Mouse (Mus musculus) T-helper 17 cell (primary cell): ENCODE results near the gene Lig1.

Experiments used
- in situ Hi-C, 2 experiments: fragments of 300-600 bp; cut with MboI, MseI; formaldehyde crosslinking; loops; 1 replicate in 1 of 2; 2 replicates in 1 of 2; pipeline ENCODE4 v1.15.1; 2025; ENCODE audit warnings: high pct_unique_total_duplicates in 2 of 2

Gene Lig1

DNA sequence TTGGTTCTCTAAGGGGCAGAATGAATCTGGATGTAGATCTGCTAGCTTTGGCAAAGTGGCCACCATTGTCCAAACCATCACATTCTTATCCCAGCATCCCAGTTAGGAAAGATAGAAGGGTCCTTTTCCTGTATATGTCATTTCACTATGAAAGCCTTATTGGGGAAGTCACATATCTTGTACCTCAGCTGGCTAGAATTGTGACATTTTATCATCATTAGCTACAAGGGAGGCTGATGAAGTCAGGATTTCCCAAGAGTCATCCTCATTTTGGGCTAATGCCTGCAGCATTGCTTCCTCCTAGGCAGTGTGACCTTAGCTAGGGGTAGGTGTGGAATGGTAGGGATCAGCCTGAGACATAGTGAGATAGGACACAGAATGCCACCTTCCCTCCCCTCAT lies 26.3 kb downstream of the Lig1 start:
- in situ Hi-C loops, result no loop called here

- in situ Hi-C loops, result no loop called here
Measured at GRCm38 (mm10) chr7:13309407-13309806, 32.3 kb downstream of the Lig1 start.

GRCm38 (mm10) chr7:13310493-13311199 lies 33.6 kb downstream of the Lig1 start:
- in situ Hi-C loops, result no loop called here

DNA sequence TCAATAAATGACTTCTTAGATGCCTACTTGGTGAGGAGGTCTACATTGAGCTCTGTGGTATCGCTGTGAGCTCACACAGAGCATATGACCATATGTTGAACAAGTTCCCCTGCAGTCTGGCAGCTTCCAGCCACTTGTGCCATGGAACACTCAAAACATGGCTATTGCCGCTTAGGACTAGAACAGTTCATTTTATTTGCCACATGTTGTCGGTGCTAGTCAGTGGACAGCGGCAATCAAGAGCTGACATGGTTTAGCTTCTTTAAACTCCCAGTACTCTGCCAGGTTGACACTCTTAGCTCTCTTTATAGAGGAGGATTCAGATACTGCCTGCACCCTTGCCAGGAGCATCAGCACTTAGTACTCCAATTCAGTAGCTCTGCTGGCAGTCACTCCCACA lies 34.3 kb downstream of the Lig1 start:
- in situ Hi-C loops, result no loop called here

DNA sequence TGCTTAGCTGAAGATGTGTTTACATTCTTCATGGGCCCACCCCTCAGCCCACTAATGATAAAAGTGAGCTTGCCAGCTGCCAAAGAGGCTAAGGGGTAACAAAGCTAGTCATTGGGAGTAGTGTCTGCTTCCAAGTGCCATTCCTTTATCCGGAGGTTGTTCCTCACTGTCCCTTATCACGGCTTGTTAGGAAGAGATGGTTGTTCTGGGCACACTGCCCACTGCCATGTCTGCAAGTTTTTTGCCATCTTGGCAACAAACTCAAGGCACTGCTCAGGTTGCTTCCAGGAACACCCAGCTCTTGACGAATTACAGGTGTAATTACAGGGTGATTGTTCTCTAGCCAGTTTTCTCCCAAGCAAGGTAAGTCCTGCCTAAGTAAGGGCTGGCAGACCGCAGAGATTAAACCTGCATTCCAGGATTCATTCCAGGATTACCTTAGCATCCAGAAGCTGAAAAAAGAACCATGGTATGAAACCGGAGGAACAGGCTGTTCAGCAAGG lies 37.1 kb downstream of the Lig1 start:
- in situ Hi-C loops, result no loop called here

DNA sequence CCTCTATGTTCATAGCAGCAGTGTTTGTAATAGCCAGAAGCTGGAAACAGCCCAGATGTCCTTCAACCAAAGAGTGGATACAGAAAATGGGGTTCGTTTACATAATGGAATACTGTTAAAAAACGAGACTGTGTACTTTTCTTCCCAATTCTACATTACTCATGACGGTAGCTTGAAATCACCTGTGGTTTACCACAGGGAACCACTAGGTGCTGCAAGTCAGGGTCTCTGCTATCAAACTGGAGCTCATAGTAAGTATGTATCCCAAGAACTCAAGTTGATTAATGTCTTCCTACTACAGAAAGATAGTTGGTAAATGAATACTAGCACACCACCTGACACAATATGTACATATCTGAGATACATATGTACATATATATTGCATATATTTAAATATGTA lies 44.3 kb downstream of the Lig1 start:
- in situ Hi-C loops, result no loop called here

DNA sequence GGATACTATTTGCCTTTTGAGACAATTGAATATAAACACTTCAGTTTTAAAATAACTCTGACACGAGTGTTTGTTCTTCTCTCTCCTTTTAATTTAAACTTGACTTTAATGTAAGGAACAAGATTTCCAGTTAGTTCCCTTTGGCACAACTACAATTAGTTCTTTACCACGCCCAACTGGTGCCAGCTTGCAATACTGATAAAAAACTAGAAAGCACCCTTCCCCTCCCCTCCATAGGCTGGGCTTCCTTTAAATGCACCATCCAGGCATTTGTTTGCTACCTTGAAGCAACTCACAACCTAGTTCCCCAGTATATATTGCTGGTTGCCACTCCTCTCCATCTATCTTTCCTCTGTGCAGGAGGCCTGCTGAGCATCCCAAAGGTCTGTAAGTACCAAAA lies 47.2 kb downstream of the Lig1 start, which contains the start of gene Pla2g4c:
Gene Pla2g4c, plus strand, starts transcription at position 340 of the 400 bp plus-strand sequence.
- in situ Hi-C loops, result no loop called here

GRCm38 (mm10) chr7:13330575-13330974 lies 53.5 kb downstream of the Lig1 start:
- in situ Hi-C loops, result no loop called here

DNA sequence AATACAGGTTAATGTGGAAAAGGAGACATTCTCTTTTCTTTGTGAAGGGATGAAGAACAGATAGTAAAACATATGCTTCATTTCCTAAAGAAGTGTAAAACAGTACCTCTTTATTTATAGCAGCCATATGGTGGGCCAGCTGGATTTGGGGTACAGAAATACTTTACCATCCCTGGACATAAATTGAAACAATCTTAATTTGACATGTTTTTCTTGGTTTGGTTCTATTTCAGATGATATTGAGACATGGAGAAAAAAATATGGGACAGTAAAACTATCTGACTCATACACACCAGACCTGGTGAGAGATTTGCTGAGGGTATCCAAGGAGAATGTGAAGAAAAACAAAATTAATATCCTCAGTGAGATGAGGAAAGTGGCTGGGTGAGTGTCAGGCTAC lies 78.9 kb downstream of the Lig1 start:
- in situ Hi-C loops, result no loop called here
